Mouse (Mus musculus): ENCODE data around the gene Rangrf.

- TF ChIP-seq CTCF (IDR thresholded peaks at IDR 0.05; ENCODE audit: insufficient read depth, low read depth, low read length) (no peak), POLR2A (IDR thresholded peaks at IDR 0.05; ENCODE audit: insufficient read depth, low read depth, low read length) (no peak)
These were observed 28.6 kb upstream of the Rangrf start for GRCm38 (mm10) chr11:69003592-69003991.

Measured in olfactory bulb, adult 2 months (tissue).